In genomic region chr2:180411013-180411412, GRCm38 (mm10) we compare ENCODE assay signal across 14 mouse cellular contexts. TPM values are rescaled to one million over a fixed set of nuclear protein-coding genes. Genes with fewer than 3 reads are reported as not detected.
DNase-seq lines count a peak whose midpoint lies in the region; ATAC-seq lines count a peak whose summit lies in the region.
"Had no signal": no experiment of that assay in that cellular context is flagged by ENCODE, and none has a peak within 500 bp of the region (broad histone marks: within the 10 kb centered on the region; RNA-seq: fewer than 3 reads in every experiment).

No protein-coding gene starts in this region.

- no peak overlapping the region for H3K4me3 ChIP-seq in hindbrain, embryonic 10.5 days
- H3K4me3 ChIP-seq in hindbrain, embryonic 12.5 days, result no peak overlapping the region
- no peak overlapping the region for H3K4me3 ChIP-seq in limb, embryonic 10.5 days
- H3K4me3 ChIP-seq: heart, adult 2 months had no signal

- 18% methylated on average over 8 of the region's 8 CpGs for WGBS in hindbrain, embryonic 10.5 days
- 10% methylated on average over 8 of the region's 8 CpGs for WGBS in hindbrain, embryonic 12.5 days
- 13% methylated on average over 8 of the region's 8 CpGs for WGBS in limb, embryonic 10.5 days

- H3K36me3 ChIP-seq in hindbrain, embryonic 10.5 days, result no peaks in the 10 kb centered on the region
- no peaks in the 10 kb centered on the region for H3K36me3 ChIP-seq in hindbrain, embryonic 12.5 days
- no peaks in the 10 kb centered on the region for H3K36me3 ChIP-seq in limb, embryonic 10.5 days

- no peak overlapping the region for H3K4me2 ChIP-seq in hindbrain, embryonic 12.5 days (replicated peaks)

- H3K27ac ChIP-seq in hindbrain, embryonic 10.5 days, result no peak overlapping the region
- H3K27ac ChIP-seq in hindbrain, embryonic 12.5 days, result no peak overlapping the region
- no peak overlapping the region for H3K27ac ChIP-seq in limb, embryonic 10.5 days
- H3K27ac ChIP-seq: heart, adult 2 months had no signal

- no peak overlapping the region for H3K9ac ChIP-seq in hindbrain, embryonic 12.5 days

- no peaks in the 10 kb centered on the region for H3K9me3 ChIP-seq in hindbrain, embryonic 10.5 days
- no peaks in the 10 kb centered on the region for H3K9me3 ChIP-seq in hindbrain, embryonic 12.5 days (replicated peaks)
- no peaks in the 10 kb centered on the region for H3K9me3 ChIP-seq in limb, embryonic 10.5 days (replicated peaks)

- DNase-seq in hindbrain, embryonic 10.5 days (ENCODE audit: low spot score), result peak; percentile 57
- DNase-seq in testis, postnatal 10 days (ENCODE audit: low spot score), result peak; percentile 54
- no peak for DNase-seq in testis, postnatal 14 days (ENCODE audit: low spot score)
- DNase-seq in limb, embryonic 10.5 days (ENCODE audit: low spot score), result peak; percentile 80
- DNase-seq in right cerebral cortex, adult 18-20 months, result no peak
- DNase-seq in layer of hippocampus, postnatal 14 days (ENCODE audit: low spot score in 2 of 2), result no peak
- DNase-seq: cerebellum, adult 8-10 months; heart, adult 2 months; heart, postnatal 36 days; kidney, adult 18-20 months; lung, adult 2 months had no signal

- peaks cover 11% of the 10 kb centered on the region for H3K4me1 ChIP-seq in hindbrain, embryonic 10.5 days (replicated peaks)
- peaks cover 5% of the 10 kb centered on the region for H3K4me1 ChIP-seq in hindbrain, embryonic 12.5 days
- no peaks in the 10 kb centered on the region for H3K4me1 ChIP-seq in limb, embryonic 10.5 days

- no peaks in the 10 kb centered on the region for H3K27me3 ChIP-seq in hindbrain, embryonic 10.5 days (ENCODE audit: insufficient read depth, poor library complexity, severe bottlenecking)
- H3K27me3 ChIP-seq in hindbrain, embryonic 12.5 days, result peaks cover 6% of the 10 kb centered on the region
- H3K27me3 ChIP-seq in limb, embryonic 10.5 days (ENCODE audit: low read depth, poor library complexity, severe bottlenecking), result no peaks in the 10 kb centered on the region
- H3K27me3 ChIP-seq: Patski had no signal

- ATAC-seq in hindbrain, embryonic 12.5 days (ENCODE audit: low FRiP score), result no peak
- no peak for ATAC-seq in activated CD4-positive, CD25-positive, alpha-beta regulatory T cell, adult 4 months
- ATAC-seq: Patski had no signal

RNA-seq across cellular contexts. Expression of gene Slco4a1, which starts 45.0 kb away (rescaled TPM):
- polyA plus RNA-seq in hindbrain, embryonic 10.5 days (2016; fragmentation: Nextera tagmentation; extraction: Ambion mirVana), result 7.6 and 8.7 TPM in 2 replicates
- 3.2 and 3.4 TPM in 2 replicates for polyA plus RNA-seq in hindbrain, embryonic 12.5 days (2016; fragmentation: Nextera tagmentation; extraction: Ambion mirVana)
- polyA plus RNA-seq in limb, embryonic 10.5 days (2016; fragmentation: Nextera tagmentation; extraction: Ambion mirVana), result 0.41 and 1.8 TPM in 2 replicates
- 1 to 10 TPM; 1.3 to 3.0 TPM for polyA plus RNA-seq in activated CD4-positive, CD25-positive, alpha-beta regulatory T cell, adult 4 months (2017; shearing (Covaris generic))
- 1 to 10 TPM in 1 of 2 experiments, under 1 TPM in 1; 0.94 to 2.0 TPM for total RNA-seq in layer of hippocampus, postnatal 14 days (2021)
- total RNA-seq: heart, adult 2 months had no signal

Comparison
In these comparisons a context has a peak if more than half of its experiments do, and no peak if none do; other contexts are left out.
1. DNase-seq: peak in hindbrain, embryonic 10.5 days (single experiment), testis, postnatal 10 days (single experiment) and limb, embryonic 10.5 days (single experiment); none in testis, postnatal 14 days (single experiment), right cerebral cortex, adult 18-20 months (single experiment) and layer of hippocampus, postnatal 14 days (0 of 2).